Mouse (Mus musculus) heart, postnatal 0 days (tissue): ENCODE data around the gene 0610010F05Rik. TPM values are rescaled to one million over a fixed set of nuclear protein-coding genes. Genes with fewer than 3 reads are reported as not detected.

Experiments used
- ATAC-seq: fragments of 200-750 bp; cut with Nextera tagmentation; 2 replicates; pipeline ENCODE4 v1.8.0; 2017; ENCODE audit warnings: low read depth, moderate number of reproducible peaks, moderate library complexity; ENCODE audit not compliant: insufficient read depth
- DNase-seq: peaks from one replicate; pipeline ENCODE4 v3.0.0-alpha.2; 2016; ENCODE audit warnings: low spot score
- H3K27ac ChIP-seq: fragments of 300-500 bp; sonication (generic); 2 replicates; pipeline ENCODE4 v1.5.1; 2014; ENCODE audit warnings: low read depth, mild to moderate bottlenecking
- H3K27me3 ChIP-seq: fragments of 300-500 bp; sonication (generic); 2 replicates; pipeline ENCODE4 v1.6.1; 2014; ENCODE audit warnings: low read length, mixed read lengths; ENCODE audit not compliant: control insufficient read depth, insufficient read depth
- H3K36me3 ChIP-seq: fragments of 300-500 bp; sonication (generic); replicated peaks from 2 replicates; pipeline ENCODE4 v1.6.1; 2014; ENCODE audit warnings: low read length, mixed read lengths; ENCODE audit not compliant: control insufficient read depth, insufficient read depth
- H3K4me1 ChIP-seq: fragments of 300-500 bp; sonication (generic); 2 replicates; pipeline ENCODE4 v1.6.1; 2014; ENCODE audit warnings: antibody characterized with exemption; ENCODE audit not compliant: control insufficient read depth, insufficient read depth
- H3K4me2 ChIP-seq: fragments of 300-500 bp; sonication (generic); 2 replicates; pipeline ENCODE4 v1.6.1; 2014; ENCODE audit warnings: low read depth, mild to moderate bottlenecking, low read length, moderate library complexity
- H3K4me3 ChIP-seq: fragments of 300-500 bp; sonication (generic); 2 replicates; pipeline ENCODE4 v1.5.1; 2014; ENCODE audit warnings: low read depth, low read length
- H3K9ac ChIP-seq: fragments of 300-500 bp; sonication (generic); replicated peaks from 2 replicates; pipeline ENCODE4 v1.6.1; 2014; ENCODE audit warnings: low read depth, low read length, mixed read lengths
- H3K9me3 ChIP-seq: fragments of 300-500 bp; sonication (generic); replicated peaks from 2 replicates; pipeline ENCODE4 v1.6.1; 2016; ENCODE audit warnings: low read length; ENCODE audit not compliant: control insufficient read depth
- CTCF ChIP-seq: IDR thresholded peaks from 2 replicates; pipeline ENCODE4 v1.5.1; 2016; ENCODE audit warnings: antibody characterized with exemption, control low read depth, low read depth
- EP300 ChIP-seq: IDR thresholded peaks from 2 replicates; pipeline ENCODE4 v1.6.1; 2016; ENCODE audit warnings: antibody characterized with exemption, low read depth
- WGBS: fragments of 180-500 bp; shearing (Covaris S2); extraction: QIAGEN DNeasy Blood & Tissue Kit; methylation state at CpG from one replicate; pipeline ENCODE4 v1.1.7; 2014; 5-methylcytosine and 5-hydroxymethylcytosine counted together
- polyA plus RNA-seq: library from polyadenylated mRNA; unstranded; fragments of >200 nt; fragmentation: Nextera tagmentation; extraction: Ambion mirVana; gene quantifications from 2 replicates; pipeline ENCODE4 v1.2.1, GENCODE M21; 2015
- total RNA-seq: library from RNA; depleted of rRNA; stranded (reverse); fragments of >200 nt; gene quantifications from 2 replicates; pipeline ENCODE4 v1.2.3, GENCODE M21; 2014; ENCODE audit warnings: low replicate concordance

Gene 0610010F05Rik
- total and polyA plus RNA-seq, 2 experiments from 2014 or later = 6.6 to 16.2 TPM

DNA sequence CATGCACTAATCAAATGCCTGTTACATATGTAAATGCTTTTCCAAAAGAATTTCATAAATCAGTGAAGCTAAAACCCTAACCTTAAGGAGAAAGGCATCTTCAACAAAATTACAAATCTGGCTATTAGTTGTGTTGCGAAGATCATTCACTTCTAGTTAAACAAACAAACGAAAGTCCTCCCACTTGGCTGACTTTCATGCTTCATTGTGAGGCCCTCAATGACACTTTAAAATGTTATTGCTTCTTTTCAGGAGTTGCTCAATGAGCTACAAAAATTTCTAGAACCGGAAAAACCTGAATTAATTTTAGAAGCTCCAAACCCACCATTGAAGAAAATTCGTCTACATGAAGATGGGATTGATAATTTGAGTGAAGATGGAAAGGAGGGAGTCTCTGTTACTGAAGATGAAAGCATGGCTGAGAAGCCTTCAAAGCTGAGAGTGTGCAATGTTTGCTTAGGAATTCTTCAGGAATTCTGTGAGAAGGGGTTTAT lies 38.9 kb upstream of the 0610010F05Rik start:
- ATAC-seq (no peak), DNase-seq (no peak)
- Histone ChIP-seq H3K9ac (no peak overlapping the region), H3K36me3 (peaks cover 38% of the 10 kb centered on the region), H3K4me1 (no peaks in the 10 kb centered on the region), H3K27me3 (no peaks in the 10 kb centered on the region), H3K4me2 (no peak overlapping the region), H3K4me3 (no peak overlapping the region), H3K9me3 (no peaks in the 10 kb centered on the region), H3K27ac (no peak overlapping the region)
- TF ChIP-seq CTCF (no peak), EP300 (no peak)
- 87% methylated on average over 4 of the region's 4 CpGs for WGBS

DNA sequence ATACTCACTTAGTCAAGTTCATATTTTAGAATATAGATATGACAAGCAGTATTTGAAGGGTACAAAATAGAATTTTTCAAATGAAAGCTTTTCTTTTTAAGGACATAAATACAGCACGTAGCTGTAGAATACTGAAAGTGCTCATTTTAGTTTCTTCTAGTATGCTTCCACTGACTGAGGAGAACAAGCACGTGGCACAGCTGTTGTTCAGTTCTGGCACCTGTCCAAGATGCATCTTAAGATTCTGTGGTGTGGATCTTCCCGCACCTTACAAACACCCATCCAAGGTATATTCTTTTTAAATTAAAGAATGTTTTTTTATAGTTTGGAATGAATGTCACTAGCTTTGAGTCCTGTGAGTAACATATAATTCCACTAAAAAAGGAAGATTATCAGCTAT lies 33.7 kb upstream of the 0610010F05Rik start:
- Histone ChIP-seq H3K9ac (no peak overlapping the region), H3K9me3 (no peaks in the 10 kb centered on the region), H3K27me3 (no peaks in the 10 kb centered on the region), H3K36me3 (no peaks in the 10 kb centered on the region), H3K4me2 (peak overlapping the region; percentile 78), H3K4me1 (0 out of 2 replicates have a peak, but pooled peaks cover 6% of the 10 kb centered on the region), H3K27ac (no peak overlapping the region), H3K4me3 (peak overlapping the region; percentile 97; the same call in 1 of the 2 replicates)
- 29% methylated on average over 3 of the region's 3 CpGs for WGBS
- no peak for ATAC-seq
- DNase-seq = no peak
- no peak for TF ChIP-seq EP300
- no peak for TF ChIP-seq CTCF

DNA sequence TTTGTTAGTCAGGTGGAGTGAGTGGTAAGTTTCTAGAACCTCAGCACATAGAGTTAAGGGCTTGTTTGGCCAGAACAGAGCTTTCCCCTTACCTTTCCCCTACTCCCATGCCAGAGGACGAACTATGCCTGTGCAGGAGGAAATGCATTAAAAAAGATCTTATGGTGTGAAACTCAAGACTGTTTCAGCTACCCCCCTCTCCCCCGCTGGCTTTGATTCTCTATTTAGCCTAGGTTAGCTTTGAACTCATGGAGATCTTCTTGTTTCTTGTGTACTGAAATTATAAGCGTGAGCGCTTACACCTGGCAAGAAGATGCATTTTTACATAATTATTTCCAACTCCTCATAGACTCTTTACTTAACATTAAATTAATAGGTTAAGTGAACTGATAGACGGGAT lies 33.1 kb upstream of the 0610010F05Rik start:
- DNase-seq (no peak), ATAC-seq (no peak; the same call in 1 of the 2 replicates)
- Histone ChIP-seq H3K36me3 (no peaks in the 10 kb centered on the region), H3K9ac (peak overlapping the region; percentile 93), H3K4me2 (peak overlapping the region; percentile 78), H3K9me3 (no peaks in the 10 kb centered on the region), H3K4me1 (0 out of 2 replicates have a peak, but pooled peaks cover 6% of the 10 kb centered on the region), H3K27me3 (no peaks in the 10 kb centered on the region), H3K4me3 (peak overlapping the region; percentile 97), H3K27ac (peak overlapping the region; percentile 95)
- 9% methylated on average over 5 of the region's 5 CpGs for WGBS
- TF ChIP-seq CTCF (no peak), EP300 (no peak)

DNA sequence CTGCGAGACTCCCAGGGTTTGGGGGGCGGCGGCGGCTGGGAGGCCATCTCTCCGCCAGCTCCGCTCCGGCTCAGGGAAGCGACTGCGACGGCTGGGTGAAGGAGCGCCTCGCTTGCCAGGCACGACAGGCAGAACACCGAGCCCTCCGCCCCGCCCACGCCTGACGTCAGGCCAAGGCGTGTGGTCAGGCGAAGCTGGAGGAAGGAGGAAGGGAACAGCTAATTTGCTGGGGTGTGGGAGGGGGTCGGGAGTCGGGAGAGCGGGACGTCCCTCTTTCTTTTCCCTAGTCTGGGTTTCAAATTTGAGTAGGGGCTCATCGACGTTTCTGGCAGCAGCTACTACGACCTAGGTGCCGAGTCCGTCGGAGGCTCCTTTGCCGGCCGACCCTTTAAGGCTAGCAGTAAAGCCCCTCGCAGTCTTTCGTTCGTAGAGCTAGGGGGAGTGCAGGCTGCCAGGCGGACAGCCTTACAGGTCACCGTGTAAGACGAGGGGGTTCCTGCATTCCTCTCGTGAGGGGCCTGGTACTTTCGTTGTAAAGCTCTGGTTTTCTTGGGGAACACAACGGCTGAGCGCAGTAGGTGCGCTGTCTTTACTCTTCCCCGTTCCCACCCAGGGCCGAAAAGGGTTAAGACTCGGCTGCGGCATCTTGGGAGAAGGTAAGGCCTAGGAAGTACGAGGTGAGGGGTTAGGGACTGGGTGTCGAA lies 32.5 kb upstream of the 0610010F05Rik start, which contains the start of gene Pex13:
Pex13 (minus strand) TSS at position 162 of the 704 bp plus-strand sequence.
- H3K36me3 ChIP-seq = no peaks in the 10 kb centered on the region
- DNase-seq (peak; percentile 91), ATAC-seq (peak; percentile 94)
- TF ChIP-seq EP300 = 0 out of 2 replicates have a peak, but pooled peaks have one; percentile 62
- TF ChIP-seq CTCF = no peak
- under 1% methylated on average over 49 of the region's 49 CpGs for WGBS
- H3K4me2 ChIP-seq = peak within 1 kb of the TSS; percentile 78
- H3K9me3 ChIP-seq = no peaks in the 10 kb centered on the region
- H3K9ac ChIP-seq = peak within 1 kb of the TSS; percentile 93
- no peaks in the 10 kb centered on the region for H3K27me3 ChIP-seq
- H3K4me1 ChIP-seq = 0 out of 2 replicates have a peak, but pooled peaks cover 6% of the 10 kb centered on the region
- H3K4me3 ChIP-seq = peak within 1 kb of the TSS; percentile 97
- peak within 1 kb of the TSS; percentile 95 for H3K27ac ChIP-seq

DNA sequence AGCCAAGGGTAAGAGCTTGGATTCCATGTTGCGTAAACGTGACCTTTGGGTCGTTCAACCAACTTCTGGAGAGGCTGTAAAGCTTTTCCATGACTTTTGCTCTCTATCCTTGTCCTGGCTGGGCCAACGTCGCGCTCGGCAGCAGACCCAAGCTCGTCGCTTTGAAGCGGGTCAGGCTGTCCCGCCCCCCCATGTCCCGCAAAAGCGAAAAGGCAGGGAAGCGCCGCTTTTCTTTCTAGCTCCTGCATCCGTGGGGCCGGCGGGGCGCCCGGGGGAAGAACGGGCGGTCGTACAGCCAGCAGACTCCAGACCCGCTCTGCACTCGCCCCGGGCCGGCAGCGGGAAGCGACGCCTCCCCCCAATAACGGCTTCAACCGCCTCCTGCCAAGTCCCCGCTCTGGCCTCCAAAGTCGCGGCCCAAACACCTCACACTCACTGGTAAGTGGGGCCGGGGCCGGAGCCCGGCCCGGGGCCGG lies 31.9 kb upstream of the 0610010F05Rik start, which contains the start of gene Pus10:
Pus10 (plus strand) TSS at position 364 of the 476 bp plus-strand sequence.
- Histone ChIP-seq H3K4me2 (peak within 1 kb of the TSS; percentile 78), H3K4me3 (peak within 1 kb of the TSS; percentile 97), H3K9ac (peak within 1 kb of the TSS; percentile 93), H3K27ac (peak within 1 kb of the TSS; percentile 95), H3K36me3 (no peaks in the 10 kb centered on the region), H3K9me3 (no peaks in the 10 kb centered on the region), H3K27me3 (no peaks in the 10 kb centered on the region), H3K4me1 (0 out of 2 replicates have a peak, but pooled peaks cover 6% of the 10 kb centered on the region)
- DNase-seq (peak; percentile 41), ATAC-seq (peak; percentile 53)
- TF ChIP-seq EP300 = no peak
- TF ChIP-seq CTCF = no peak
- WGBS = 0% methylated on average over 38 of the region's 40 CpGs
